Mouse (Mus musculus) stomach, postnatal 0 days (tissue): ENCODE data around the gene Tnip1.

Experiments used
- CTCF ChIP-seq: IDR thresholded peaks from 2 replicates; pipeline ENCODE4 v1.5.1; 2016; ENCODE audit warnings: antibody characterized with exemption, low read depth, mild to moderate bottlenecking, moderate library complexity
- EP300 ChIP-seq: optimal IDR thresholded peaks from 2 replicates; pipeline ENCODE3; 2016; ENCODE audit warnings: antibody characterized with exemption

DNA sequence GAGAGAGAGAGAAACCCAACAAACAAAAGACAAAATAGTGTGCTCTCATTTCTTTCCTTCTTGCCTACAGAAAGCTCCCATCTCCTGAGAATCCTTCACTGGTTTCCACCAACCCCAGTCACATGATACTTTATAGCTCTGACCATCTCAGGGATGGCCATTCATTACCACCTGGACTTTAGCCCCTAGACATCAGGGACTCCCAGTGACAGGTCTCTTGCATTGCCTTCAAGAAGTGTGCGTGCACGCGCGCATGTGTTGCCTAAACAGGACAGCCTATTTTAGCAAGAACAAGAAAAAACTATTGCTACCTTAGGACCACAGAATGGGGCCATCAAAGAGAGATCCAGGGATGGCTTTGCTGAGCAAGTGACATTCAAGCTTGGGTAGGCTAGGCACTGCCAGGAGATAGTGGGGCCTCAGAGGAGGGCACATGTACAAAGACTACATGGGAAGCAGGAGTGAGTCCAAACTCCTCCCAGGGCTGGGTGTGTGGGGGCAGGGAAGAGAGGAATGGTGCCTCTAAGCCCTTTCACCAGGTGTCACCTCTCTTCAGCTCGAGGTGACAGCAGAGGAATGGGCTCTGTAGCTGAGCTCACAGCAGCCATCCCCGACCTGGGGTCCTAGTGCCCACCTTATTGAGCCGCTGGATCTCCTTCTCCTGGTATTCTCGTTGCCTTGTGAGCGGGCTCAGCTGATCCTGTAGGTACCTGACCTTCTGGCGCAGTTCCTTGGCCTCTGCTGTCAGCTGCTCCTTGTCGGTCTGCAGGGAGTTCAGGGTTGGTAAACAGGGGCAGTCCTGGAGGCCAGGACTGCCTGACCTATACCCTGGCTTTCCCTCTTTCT lies 42.4 kb downstream of the Tnip1 start:
- TF ChIP-seq CTCF (no peak), EP300 (no peak)
